Mouse (Mus musculus) bone marrow, adult 2 months (tissue): ENCODE results near the gene Prpf3.

Experiments
- CTCF ChIP-seq: fragments of 200-500 bp; IDR thresholded peaks from 2 replicates; pipeline ENCODE4 v1.5.1; 2011; ENCODE audit warnings: low read length, control low read depth; ENCODE audit not compliant: control insufficient read depth, insufficient read depth
- POLR2A ChIP-seq: fragments of 200-500 bp; IDR thresholded peaks from 2 replicates; pipeline ENCODE4 v1.6.1; 2011; ENCODE audit warnings: low read depth, mild to moderate bottlenecking, control low read depth, low read length, borderline replicate concordance; ENCODE audit not compliant: control insufficient read depth

DNA sequence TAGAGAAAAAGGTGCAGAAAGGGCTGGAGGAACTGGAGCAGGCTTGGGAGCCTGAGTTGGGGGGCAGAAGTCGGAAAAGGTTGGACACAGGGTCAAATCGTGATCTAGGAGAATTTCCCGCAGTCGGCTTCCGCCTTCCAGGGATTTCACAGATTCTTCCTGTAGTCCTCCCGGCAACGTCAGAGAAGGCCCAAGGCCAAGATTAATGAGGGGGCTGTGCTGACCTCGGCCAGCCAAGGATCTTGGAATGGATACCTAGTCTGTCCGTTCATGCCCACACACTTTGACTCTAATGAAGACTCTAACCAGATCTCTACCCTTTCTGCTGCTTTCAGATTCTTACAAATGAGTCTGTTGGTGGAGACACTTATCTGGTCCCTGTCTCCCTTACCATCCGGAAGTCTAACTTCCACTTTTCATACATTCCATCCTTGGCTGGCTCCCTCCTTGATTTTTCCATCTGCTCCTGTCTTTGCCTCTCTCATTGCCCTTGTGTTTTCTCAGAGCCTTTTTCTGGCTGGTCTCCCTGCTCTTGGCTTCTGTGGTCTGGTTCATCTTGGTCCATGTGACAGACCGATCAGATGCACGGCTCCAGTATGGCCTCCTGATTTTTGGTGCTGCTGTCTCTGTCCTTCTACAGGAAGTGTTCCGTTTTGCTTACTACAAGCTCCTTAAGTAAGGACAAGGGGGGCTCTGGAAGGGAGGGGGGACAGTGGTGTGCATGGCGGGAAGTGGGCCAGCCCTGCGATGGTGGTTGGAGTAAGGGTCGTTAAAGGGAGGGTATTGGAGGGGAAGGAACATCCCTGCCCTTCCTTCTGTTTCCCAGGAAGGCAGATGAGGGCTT lies 38.9 kb upstream of the Prpf3 start:
- TF ChIP-seq CTCF (no peak), POLR2A (no peak)
